Mouse (Mus musculus): ENCODE measurements around the gene Agap1.

DNA sequence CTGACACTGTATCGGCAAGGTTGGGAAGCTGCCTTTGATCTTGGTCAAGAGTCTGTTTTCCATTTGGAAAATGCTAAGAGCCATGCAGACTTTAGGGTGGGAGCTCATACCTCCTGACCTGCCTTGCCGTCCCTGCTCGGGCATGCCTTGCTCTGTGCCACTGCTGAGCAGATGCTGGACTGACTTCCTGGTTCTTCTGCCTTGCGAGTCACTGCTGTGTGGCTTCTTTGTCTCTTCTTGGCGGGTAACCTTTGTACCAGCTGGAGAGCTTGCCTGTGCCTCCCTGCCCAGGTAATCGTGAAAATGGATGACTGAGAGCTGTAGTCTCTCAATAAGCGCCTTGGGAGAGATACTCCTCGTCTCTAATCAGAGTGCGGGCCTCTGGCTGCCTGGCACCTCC, 20.2 kb downstream of the Agap1 start:
- TF ChIP-seq CTCF (IDR thresholded peaks at IDR 0.05; ENCODE audit: insufficient read depth, low read depth, low read length) = no peak
- TF ChIP-seq POLR2A (IDR thresholded peaks at IDR 0.05; ENCODE audit: insufficient read depth, low read depth, low read length) = no peak
